Mouse (Mus musculus) liver, embryonic 16.5 days (tissue): ENCODE measurements at regions not wholly inside any gene's neighbourhood (a gene's known extent, or its start where the extent isn't known, plus 50 kb on each side); places are given as distances from the start of the nearest gene placed in this dataset.
A peak's percentile ranks its signal among the peaks of the same experiment; 100 is the strongest.

Experiments
- ATAC-seq: fragments of 200-750 bp; cut with Nextera tagmentation; 2 replicates; pipeline ENCODE4 v1.8.0; 2017; ENCODE audit warnings: low read depth, mild to moderate bottlenecking, moderate number of reproducible peaks, moderate library complexity
- H3K27ac ChIP-seq: fragments of 300-500 bp; sonication (generic); 2 replicates; pipeline ENCODE4 v1.5.1; 2014; ENCODE audit warnings: mild to moderate bottlenecking, low read length
- H3K27me3 ChIP-seq: fragments of 300-500 bp; sonication (generic); 2 replicates; pipeline ENCODE4 v1.6.1; 2014; ENCODE audit warnings: low read depth, low read length, mixed read lengths; ENCODE audit not compliant: control insufficient read depth, insufficient read depth
- H3K36me3 ChIP-seq: fragments of 300-500 bp; sonication (generic); 2 replicates; pipeline ENCODE4 v1.6.1; 2014; ENCODE audit warnings: mild to moderate bottlenecking; ENCODE audit not compliant: control insufficient read depth, insufficient read depth
- H3K4me1 ChIP-seq: fragments of 300-500 bp; sonication (generic); 2 replicates; pipeline ENCODE4 v1.6.1; 2014; ENCODE audit warnings: low read depth, low read length, mixed read lengths; ENCODE audit not compliant: control insufficient read depth
- H3K4me2 ChIP-seq: fragments of 300-500 bp; sonication (generic); 2 replicates; pipeline ENCODE4 v1.6.1; 2014; ENCODE audit warnings: low read depth, low read length, mixed read lengths
- H3K4me3 ChIP-seq: fragments of 300-500 bp; sonication (generic); 2 replicates; pipeline ENCODE4 v1.5.1; 2014; ENCODE audit warnings: low read depth, mild to moderate bottlenecking, low read length
- H3K9ac ChIP-seq: fragments of 300-500 bp; sonication (generic); 2 replicates; pipeline ENCODE4 v1.6.1; 2014; ENCODE audit warnings: low read depth, low read length
- H3K9me3 ChIP-seq: fragments of 300-500 bp; sonication (generic); replicated peaks from 2 replicates; pipeline ENCODE4 v1.6.1; 2016; ENCODE audit warnings: low read length; ENCODE audit not compliant: control insufficient read depth
- WGBS: fragments of 180-500 bp; shearing (Covaris S2); extraction: QIAGEN DNeasy Blood & Tissue Kit; methylation state at CpG from one replicate; pipeline ENCODE4 v1.1.7; 2014; ENCODE audit not compliant: insufficient replicate concordance; 5-methylcytosine and 5-hydroxymethylcytosine counted together

DNA sequence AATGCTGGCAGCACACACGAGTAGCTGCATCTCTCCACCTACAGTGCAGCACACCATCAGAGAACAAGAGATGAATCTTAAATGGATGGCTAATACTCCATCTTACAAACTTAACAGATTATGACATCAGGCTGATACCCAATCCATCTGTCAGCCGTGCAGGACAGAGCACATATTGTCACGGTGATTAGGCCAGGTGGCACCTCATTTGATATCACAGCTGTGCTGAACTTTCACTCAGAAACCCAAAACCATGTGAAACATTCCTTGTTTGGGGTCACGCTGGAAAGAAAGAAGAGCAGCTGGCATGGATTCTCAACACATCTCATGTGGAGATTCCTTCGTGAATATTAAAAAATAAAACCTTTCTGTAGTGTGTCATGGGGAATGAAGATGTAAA, 911.4 kb upstream of the Adgrl2 start:
- Histone ChIP-seq H3K4me3 (no peak overlapping the region), H3K27me3 (no peaks in the 10 kb centered on the region), H3K4me2 (no peak overlapping the region), H3K27ac (no peak overlapping the region), H3K36me3 (no peaks in the 10 kb centered on the region), H3K4me1 (no peaks in the 10 kb centered on the region), H3K9ac (no peak overlapping the region), H3K9me3 (no peaks in the 10 kb centered on the region)
- WGBS: 57% methylated on average over 5 of the region's 5 CpGs
- no peak for ATAC-seq

DNA sequence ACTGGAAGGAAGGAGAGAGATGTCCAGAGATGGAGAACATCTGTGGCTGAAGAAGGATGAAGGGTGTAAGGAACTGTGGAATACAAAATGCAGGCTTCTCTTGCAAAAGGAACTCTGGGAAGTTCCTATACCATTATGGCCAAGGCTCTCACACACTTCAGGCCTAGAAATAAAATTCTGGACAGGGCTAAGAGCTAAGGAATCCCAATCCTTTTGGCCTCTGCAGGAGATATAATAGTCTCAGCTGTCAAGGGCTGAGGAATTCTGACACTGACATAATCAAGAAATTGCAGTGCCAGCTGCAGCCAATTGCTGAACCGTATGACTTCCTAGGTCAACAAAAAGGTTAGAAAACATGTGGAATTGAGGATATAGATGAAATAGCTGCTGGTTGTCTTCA, 886.2 kb upstream of the Adgrl2 start:
- Histone ChIP-seq H3K36me3 (no peaks in the 10 kb centered on the region), H3K4me1 (no peaks in the 10 kb centered on the region), H3K9ac (no peak overlapping the region), H3K9me3 (no peaks in the 10 kb centered on the region), H3K4me2 (no peak overlapping the region), H3K4me3 (no peak overlapping the region), H3K27ac (no peak overlapping the region), H3K27me3 (no peaks in the 10 kb centered on the region)
- no peak for ATAC-seq
- WGBS: 59% methylated on average over 1 of the region's 1 CpGs

- H3K9ac ChIP-seq: no peak overlapping the region
- 70% methylated on average over 2 of the region's 2 CpGs for WGBS
- H3K9me3 ChIP-seq: no peaks in the 10 kb centered on the region
- H3K4me2 ChIP-seq: no peak overlapping the region
- no peak for ATAC-seq
- no peak overlapping the region for H3K27ac ChIP-seq
- no peak overlapping the region for H3K4me3 ChIP-seq
- no peaks in the 10 kb centered on the region for H3K36me3 ChIP-seq
- H3K4me1 ChIP-seq: no peaks in the 10 kb centered on the region
- no peaks in the 10 kb centered on the region for H3K27me3 ChIP-seq
Measured at GRCm38 (mm10) chr3:149865945-149866344, 875.6 kb upstream of the Adgrl2 start.

DNA sequence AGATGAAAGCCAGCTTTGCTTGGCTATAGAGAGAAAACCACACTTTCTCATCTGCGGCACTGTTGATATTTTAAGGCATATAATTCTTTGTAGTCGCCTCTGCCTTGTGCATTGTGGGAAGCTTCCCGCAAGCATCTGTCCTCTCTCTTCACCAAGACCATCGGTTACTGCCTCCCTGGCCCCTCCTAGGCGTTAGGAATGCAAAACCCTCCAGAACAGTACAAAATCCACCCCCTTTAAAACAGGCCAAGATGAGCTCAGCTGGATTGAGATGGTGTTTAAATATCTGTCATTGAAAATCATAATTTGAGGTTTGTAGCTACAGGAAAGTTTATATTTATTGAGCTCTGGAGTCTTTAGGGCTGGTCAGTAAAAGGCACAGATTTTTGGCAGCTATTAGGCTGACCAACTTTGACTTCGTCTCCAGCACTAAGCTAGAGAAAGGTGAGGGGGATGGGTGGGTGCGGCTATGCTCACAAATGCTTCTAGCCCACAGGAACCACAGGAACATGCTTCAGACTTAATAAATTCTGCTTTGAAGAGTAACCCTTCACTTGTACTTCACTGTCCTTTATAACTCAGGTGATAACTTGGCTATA, 856.7 kb upstream of the Adgrl2 start:
- Histone ChIP-seq H3K4me2 (no peak overlapping the region), H3K4me3 (no peak overlapping the region), H3K9me3 (no peaks in the 10 kb centered on the region), H3K9ac (no peak overlapping the region), H3K36me3 (no peaks in the 10 kb centered on the region), H3K4me1 (no peaks in the 10 kb centered on the region), H3K27me3 (no peaks in the 10 kb centered on the region), H3K27ac (no peak overlapping the region)
- 58% methylated on average over 7 of the region's 7 CpGs for WGBS
- ATAC-seq: no peak

- no peak for ATAC-seq
- Histone ChIP-seq H3K9ac (no peak overlapping the region), H3K4me1 (no peaks in the 10 kb centered on the region), H3K4me3 (no peak overlapping the region), H3K9me3 (no peaks in the 10 kb centered on the region), H3K4me2 (no peak overlapping the region), H3K27ac (no peak overlapping the region), H3K27me3 (no peaks in the 10 kb centered on the region), H3K36me3 (no peaks in the 10 kb centered on the region)
- WGBS: 26% methylated on average over 3 of the region's 3 CpGs
Measured at GRCm38 (mm10) chr3:149845826-149846486, 855.6 kb upstream of the Adgrl2 start.

DNA sequence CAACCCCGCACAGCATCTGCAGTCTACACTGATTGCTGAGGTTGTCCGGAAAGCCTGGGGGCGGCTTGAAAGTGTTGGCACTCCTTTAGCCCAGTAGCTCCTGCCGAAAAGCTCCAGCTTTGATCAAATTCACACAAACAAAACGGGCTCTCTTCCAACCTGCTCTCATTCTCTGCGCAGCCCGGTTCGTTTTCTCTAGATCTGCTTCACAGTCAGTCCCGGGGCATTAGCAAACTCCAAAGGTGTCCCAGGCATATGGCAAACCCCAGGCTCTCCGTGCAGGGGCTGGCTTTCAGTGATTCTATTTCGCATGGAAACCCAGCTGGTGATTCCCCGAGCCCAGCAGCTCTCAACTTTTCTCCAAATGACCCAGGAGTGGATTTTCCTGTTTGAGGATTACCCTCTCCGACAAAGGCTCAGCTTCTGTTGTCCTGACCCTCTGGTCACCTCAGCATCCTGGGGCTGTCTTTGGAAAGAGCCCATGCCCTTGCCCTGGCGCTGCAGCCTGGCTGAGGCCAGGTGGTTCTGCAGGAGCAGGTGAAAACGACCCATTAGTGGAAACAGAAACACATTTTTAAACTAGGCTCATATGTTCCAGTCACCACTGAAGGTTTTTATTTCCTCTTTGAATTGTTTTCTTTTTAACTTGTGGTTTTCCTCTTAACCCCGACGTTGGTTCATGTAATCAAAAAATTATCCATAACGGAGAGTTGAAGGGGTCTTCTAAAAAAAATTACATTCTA, 854.9 kb upstream of the Adgrl2 start:
- 5% methylated on average over 18 of the region's 18 CpGs for WGBS
- H3K9ac ChIP-seq: no peak overlapping the region
- H3K27me3 ChIP-seq: no peaks in the 10 kb centered on the region
- H3K36me3 ChIP-seq: no peaks in the 10 kb centered on the region
- no peaks in the 10 kb centered on the region for H3K4me1 ChIP-seq
- ATAC-seq: no peak
- H3K27ac ChIP-seq: no peak overlapping the region
- 0 out of 2 replicates have a peak overlapping the region, but pooled peaks have one; percentile 9 for H3K4me2 ChIP-seq
- no peaks in the 10 kb centered on the region for H3K9me3 ChIP-seq
- no peak overlapping the region for H3K4me3 ChIP-seq

- no peaks in the 10 kb centered on the region for H3K36me3 ChIP-seq
Measured at GRCm38 (mm10) chr3:149837921-149838320, 847.6 kb upstream of the Adgrl2 start.

DNA sequence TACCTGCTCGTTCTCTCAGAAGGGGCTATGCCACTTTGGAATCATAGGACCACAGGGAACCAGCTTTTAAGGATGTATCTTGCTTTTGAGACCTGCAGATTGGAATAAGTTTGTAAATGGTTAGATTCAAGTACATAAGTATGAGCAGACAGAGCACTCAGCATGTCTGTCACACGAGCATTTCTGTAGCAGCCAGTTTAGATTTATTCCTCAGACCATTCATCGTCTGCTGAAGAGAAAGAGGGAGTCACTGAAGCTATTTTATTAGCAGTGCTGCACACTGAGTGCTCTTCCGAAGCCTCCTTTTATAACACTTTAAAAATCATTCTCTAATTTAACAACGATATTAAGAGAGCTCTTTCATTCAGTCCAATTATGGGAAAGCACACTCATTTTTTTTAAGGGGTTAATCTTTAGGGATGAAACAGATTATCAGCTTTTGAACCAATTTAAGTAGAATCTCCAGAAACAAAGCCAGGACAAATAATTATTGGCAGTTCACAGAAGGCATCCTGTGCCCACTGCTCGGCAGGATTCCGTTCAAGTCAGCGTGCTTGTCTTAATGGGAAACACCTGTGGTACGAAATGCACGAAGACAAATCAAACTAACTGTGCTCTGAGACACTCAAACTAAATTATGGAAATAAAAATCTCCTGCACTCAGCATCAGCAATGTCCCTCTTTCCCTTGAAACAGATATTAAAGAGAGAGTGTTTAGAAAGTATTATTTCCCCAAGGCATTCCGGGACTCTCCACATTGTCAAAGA, 846.3 kb upstream of the Adgrl2 start:
- Histone ChIP-seq H3K9me3 (no peaks in the 10 kb centered on the region), H3K4me3 (no peak overlapping the region), H3K4me2 (no peak overlapping the region), H3K36me3 (no peaks in the 10 kb centered on the region), H3K9ac (no peak overlapping the region), H3K27me3 (no peaks in the 10 kb centered on the region), H3K4me1 (no peaks in the 10 kb centered on the region), H3K27ac (no peak overlapping the region)
- 68% methylated on average over 11 of the region's 11 CpGs for WGBS
- no peak for ATAC-seq

More at GRCm38 (mm10) chr3:149837921-149838320, 847.6 kb upstream of the Adgrl2 start:
- H3K9ac ChIP-seq: no peak overlapping the region
- H3K9me3 ChIP-seq: no peaks in the 10 kb centered on the region
- H3K4me3 ChIP-seq: no peak overlapping the region
- H3K27me3 ChIP-seq: no peaks in the 10 kb centered on the region
- H3K4me1 ChIP-seq: no peaks in the 10 kb centered on the region
- no peak for ATAC-seq
- no peak overlapping the region for H3K27ac ChIP-seq
- H3K4me2 ChIP-seq: no peak overlapping the region
